Mouse (Mus musculus): ENCODE measurements around the gene Sf3b1.

DNA sequence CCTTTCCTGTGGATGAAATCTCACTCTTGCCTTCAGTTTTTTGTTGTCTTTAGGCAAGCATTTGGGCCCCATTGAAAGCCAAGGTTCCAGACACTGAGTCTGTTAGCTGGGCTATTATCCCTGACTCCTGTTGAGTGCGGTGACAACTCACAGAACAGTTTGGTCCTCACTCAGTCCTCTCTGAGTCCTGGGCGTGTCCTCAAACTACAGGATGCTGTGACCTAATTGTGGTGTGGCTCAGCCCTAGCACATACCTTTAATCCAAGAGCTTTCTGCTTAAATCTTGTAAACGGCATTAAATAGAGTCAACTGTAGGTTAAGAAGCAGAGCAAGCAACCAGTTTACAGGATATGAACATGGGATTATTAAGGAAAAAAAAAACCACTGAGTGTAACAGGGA is 15.9 kb upstream of the Sf3b1 start:
- TF ChIP-seq CTCF (conservative IDR thresholded peaks at IDR 0.05; ENCODE audit: low read length) (no peak), NANOG (IDR thresholded peaks at IDR 0.05; ENCODE audit: borderline replicate concordance, low read length) (no peak)

All from E14TG2a.4 (cell line).